Comparison of ENCODE assay signal across 10 mouse cellular contexts in genomic region chr16:38755452-38756176, GRCm38 (mm10). TPM values are rescaled to one million over a fixed set of nuclear protein-coding genes. Genes with fewer than 3 reads are reported as not detected.
DNase-seq lines count a peak whose midpoint lies in the region; ATAC-seq lines count a peak whose summit lies in the region.
"Had no signal": no experiment of that assay in that cellular context is flagged by ENCODE, and none has a peak within 500 bp of the region (broad histone marks: within the 10 kb centered on the region; RNA-seq: fewer than 3 reads in every experiment).

No protein-coding gene starts in this region.

- H3K9ac ChIP-seq in hindbrain, embryonic 15.5 days: no peak overlapping the region
- H3K9ac ChIP-seq in hindbrain, embryonic 16.5 days (ENCODE audit: low read depth, low read length): no peak overlapping the region
- no peak overlapping the region for H3K9ac ChIP-seq in hindbrain, embryonic 13.5 days
- H3K9ac ChIP-seq: neural tube, embryonic 12.5 days had no signal

- 0 out of 2 replicates have a peak overlapping the region, but pooled peaks have one; percentile 25 for H3K27ac ChIP-seq in hindbrain, embryonic 15.5 days (replicated peaks)
- H3K27ac ChIP-seq in hindbrain, embryonic 16.5 days (ENCODE audit: low read depth, low read length): no peak overlapping the region
- H3K27ac ChIP-seq in hindbrain, embryonic 13.5 days: no peak overlapping the region
- H3K27ac ChIP-seq: neural tube, embryonic 12.5 days had no signal

- H3K27me3 ChIP-seq in hindbrain, embryonic 15.5 days: no peaks in the 10 kb centered on the region
- H3K27me3 ChIP-seq in hindbrain, embryonic 16.5 days (replicated peaks; ENCODE audit: control insufficient read depth, insufficient read depth, low read length): no peaks in the 10 kb centered on the region
- H3K27me3 ChIP-seq in hindbrain, embryonic 13.5 days: no peaks in the 10 kb centered on the region
- H3K27me3 ChIP-seq: neural tube, embryonic 12.5 days had no signal

- H3K9me3 ChIP-seq in hindbrain, embryonic 15.5 days: no peaks in the 10 kb centered on the region
- no peaks in the 10 kb centered on the region for H3K9me3 ChIP-seq in hindbrain, embryonic 16.5 days (ENCODE audit: control insufficient read depth, low read length)
- no peaks in the 10 kb centered on the region for H3K9me3 ChIP-seq in hindbrain, embryonic 13.5 days
- H3K9me3 ChIP-seq: neural tube, embryonic 12.5 days had no signal

- 87% methylated on average over 7 of the region's 7 CpGs for WGBS in hindbrain, embryonic 15.5 days
- 82% methylated on average over 7 of the region's 7 CpGs for WGBS in hindbrain, embryonic 16.5 days
- 84% methylated on average over 7 of the region's 7 CpGs for WGBS in hindbrain, embryonic 13.5 days

- ATAC-seq in hindbrain, embryonic 15.5 days (ENCODE audit: low FRiP score, low read depth): no peak
- ATAC-seq in hindbrain, embryonic 16.5 days: no peak
- ATAC-seq in hindbrain, embryonic 13.5 days (ENCODE audit: low FRiP score): no peak
- no peak for ATAC-seq in monocyte, adult 5-6 weeks (replicated peaks; ENCODE audit: insufficient number of reproducible peaks, low FRiP score, low TSS enrichment, poor library complexity, severe bottlenecking)

- H3K4me2 ChIP-seq in hindbrain, embryonic 15.5 days: no peak overlapping the region
- H3K4me2 ChIP-seq in hindbrain, embryonic 16.5 days (ENCODE audit: low read length): no peak overlapping the region
- H3K4me2 ChIP-seq in hindbrain, embryonic 13.5 days: no peak overlapping the region
- H3K4me2 ChIP-seq: neural tube, embryonic 12.5 days had no signal

- peaks cover 32% of the 10 kb centered on the region for H3K36me3 ChIP-seq in hindbrain, embryonic 15.5 days
- H3K36me3 ChIP-seq in hindbrain, embryonic 16.5 days (ENCODE audit: control insufficient read depth, insufficient read depth, low read length): peaks cover 23% of the 10 kb centered on the region
- H3K36me3 ChIP-seq in hindbrain, embryonic 13.5 days: peaks cover 34% of the 10 kb centered on the region

- H3K4me3 ChIP-seq in hindbrain, embryonic 15.5 days: no peak overlapping the region
- no peak overlapping the region for H3K4me3 ChIP-seq in hindbrain, embryonic 16.5 days (ENCODE audit: low read length)
- no peak overlapping the region for H3K4me3 ChIP-seq in hindbrain, embryonic 13.5 days
- H3K4me3 ChIP-seq: neural tube, embryonic 12.5 days had no signal

- H3K4me1 ChIP-seq in hindbrain, embryonic 15.5 days (replicated peaks): 0 out of 2 replicates have a peak, but pooled peaks cover 4% of the 10 kb centered on the region
- H3K4me1 ChIP-seq in hindbrain, embryonic 16.5 days (ENCODE audit: control insufficient read depth, insufficient read depth, low read depth, low read length): no peaks in the 10 kb centered on the region
- H3K4me1 ChIP-seq in hindbrain, embryonic 13.5 days (replicated peaks): no peaks in the 10 kb centered on the region
- H3K4me1 ChIP-seq: neural tube, embryonic 12.5 days had no signal

- peak; percentile 11 for DNase-seq in CD4-positive helper T cell, adult 2 months (ENCODE audit: low read depth, low spot score)
- DNase-seq in c-Kit-negative CD71-positive TER-119-positive erythroid progenitor cells, embryonic 14.5 days (ENCODE audit: low read depth, low spot score): peak; percentile 3
- DNase-seq in liver: peak; percentile 53
- no peak for DNase-seq in frontal cortex, postnatal 25 days (ENCODE audit: low spot score in 2 of 2)
- DNase-seq: right cerebral cortex, postnatal 25 days had no signal

RNA-seq across cellular contexts. Expression of gene B4galt4, which starts 13.6 kb away (rescaled TPM):
- polyA plus RNA-seq in hindbrain, embryonic 15.5 days (2015; fragmentation: Nextera tagmentation; extraction: Ambion mirVana): 35.6 and 39.1 TPM in 2 replicates
- polyA plus RNA-seq in hindbrain, embryonic 16.5 days (2015; fragmentation: Nextera tagmentation; extraction: Ambion mirVana): 38.3 and 40.3 TPM in 2 replicates
- 29.1 and 30.0 TPM in 2 replicates for polyA plus RNA-seq in hindbrain, embryonic 13.5 days (2015; fragmentation: Nextera tagmentation; extraction: Ambion mirVana)
- total RNA-seq in monocyte, adult 5-6 weeks (2017): 3.7 to 8.1 TPM (median 7.8 TPM) in 3 replicates

RNA-seq across cellular contexts. Expression of gene Arhgap31, which starts 42.5 kb away (rescaled TPM):
- polyA plus RNA-seq in hindbrain, embryonic 15.5 days (2015; fragmentation: Nextera tagmentation; extraction: Ambion mirVana): 5.8 and 6.4 TPM in 2 replicates
- polyA plus RNA-seq in hindbrain, embryonic 16.5 days (2015; fragmentation: Nextera tagmentation; extraction: Ambion mirVana): 4.5 and 6.7 TPM in 2 replicates
- 5.2 and 6.6 TPM in 2 replicates for polyA plus RNA-seq in hindbrain, embryonic 13.5 days (2015; fragmentation: Nextera tagmentation; extraction: Ambion mirVana)
- 8.6 to 14.4 TPM (median 13.7 TPM) in 3 replicates for total RNA-seq in monocyte, adult 5-6 weeks (2017)

RNA-seq across cellular contexts. Expression of gene Upk1b, which starts 44.5 kb away (rescaled TPM):
- 0.56 and 0.72 TPM in 2 replicates for polyA plus RNA-seq in hindbrain, embryonic 15.5 days (2015; fragmentation: Nextera tagmentation; extraction: Ambion mirVana)
- 0.16 and 0.60 TPM in 2 replicates for polyA plus RNA-seq in hindbrain, embryonic 16.5 days (2015; fragmentation: Nextera tagmentation; extraction: Ambion mirVana)
- 0.19 and 0.26 TPM in 2 replicates for polyA plus RNA-seq in hindbrain, embryonic 13.5 days (2015; fragmentation: Nextera tagmentation; extraction: Ambion mirVana)
- total RNA-seq in monocyte, adult 5-6 weeks (2017): not detected in 3 replicates

Comparison
In these comparisons a context has a peak if more than half of its experiments do, and no peak if none do; other contexts are left out.
1. DNase-seq: peak in CD4-positive helper T cell, adult 2 months (single experiment), c-Kit-negative CD71-positive TER-119-positive erythroid progenitor cells, embryonic 14.5 days (single experiment) and liver (single experiment); none in frontal cortex, postnatal 25 days (0 of 2).